Mouse (Mus musculus) ES-E14 (cell line): ENCODE results near the gene Zfyve28.

Experiments used
- CHD2 ChIP-seq: IDR thresholded peaks from 2 replicates; pipeline ENCODE4 v1.6.1; 2014; ENCODE audit warnings: mild to moderate bottlenecking, low read depth, low read length, inconsistent platforms
- HCFC1 ChIP-seq: IDR thresholded peaks from 2 replicates; pipeline ENCODE4 v1.6.1; 2012; ENCODE audit warnings: low read length, inconsistent platforms, borderline replicate concordance; ENCODE audit not compliant: insufficient read depth
- ZNF384 ChIP-seq: IDR thresholded peaks from 2 replicates; pipeline ENCODE4 v1.6.1; 2012; ENCODE audit warnings: low read depth, low read length, inconsistent platforms

DNA sequence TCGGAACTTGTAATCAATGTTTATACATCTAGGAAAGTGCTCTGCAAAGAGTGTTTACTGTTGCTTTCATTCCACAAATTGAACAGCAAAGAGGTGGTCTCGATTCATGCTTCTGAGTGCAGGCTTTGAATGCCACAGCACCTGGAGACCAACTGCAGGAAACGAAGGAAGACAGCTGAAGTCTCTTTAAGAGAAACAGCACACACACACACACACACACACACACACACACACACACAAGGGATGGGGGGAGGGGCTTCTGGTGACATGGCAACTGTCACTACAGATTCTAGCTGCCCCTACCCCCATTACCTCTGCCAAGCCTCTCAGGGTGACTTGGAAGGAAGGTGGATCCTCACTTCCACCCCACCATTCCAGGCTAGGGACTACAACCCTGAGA, 80.7 kb downstream of the Zfyve28 start:
- no peak for TF ChIP-seq HCFC1
- no peak for TF ChIP-seq CHD2
- TF ChIP-seq ZNF384 = no peak
